Mouse (Mus musculus) ES-E14 (cell line): ENCODE data around the gene Psd. TPM values are rescaled to one million over a fixed set of nuclear protein-coding genes. Genes with fewer than 3 reads are reported as not detected.
A peak's percentile ranks its signal among the peaks of the same experiment; 100 is the strongest.

Experiments used
- DNase-seq: peaks from one replicate; pipeline ENCODE4 v3.0.0-alpha.2; 2013; ENCODE audit warnings: low read depth, low spot score
- H3K27ac ChIP-seq: 2 replicates; pipeline ENCODE4 v1.5.1; 2012; ENCODE audit warnings: low read depth, mild to moderate bottlenecking, low read length, moderate library complexity, mixed read lengths; ENCODE audit not compliant: poor library complexity, insufficient read depth, severe bottlenecking
- H3K36me3 ChIP-seq: 2 replicates; pipeline ENCODE4 v1.6.1; 2012; ENCODE audit warnings: mild to moderate bottlenecking, low read length, moderate library complexity, mixed read lengths; ENCODE audit not compliant: control insufficient read depth, poor library complexity, insufficient read depth, severe bottlenecking
- H3K4me1 ChIP-seq, 2 experiments: fragments of 150-350 bp in 1 of 2; sonication (generic) in 1 of 2; 2 replicates each; pipeline ENCODE4 v1.6.1; 2012; ENCODE audit warnings: low read length in 2 of 2, mild to moderate bottlenecking in 1 of 2, mixed read lengths in 1 of 2; ENCODE audit not compliant: control insufficient read depth in 2 of 2, insufficient read depth in 2 of 2, poor library complexity in 1 of 2
- H3K4me3 ChIP-seq, 2 experiments: fragments of 150-350 bp in 1 of 2; sonication (generic) in 1 of 2; 2 replicates each; pipeline ENCODE4 v1.5.1; 2012; ENCODE audit warnings: low read length in 2 of 2, low read depth in 1 of 2, mild to moderate bottlenecking in 1 of 2, mixed read lengths in 1 of 2; ENCODE audit not compliant: insufficient read depth in 1 of 2, poor library complexity in 1 of 2, severe bottlenecking in 1 of 2
- H3K9ac ChIP-seq: 2 replicates; pipeline ENCODE4 v1.6.1; 2012; ENCODE audit warnings: low read depth, mild to moderate bottlenecking, low read length, mixed read lengths; ENCODE audit not compliant: poor library complexity, insufficient read depth, severe bottlenecking
- H3K9me3 ChIP-seq: fragments of 150-350 bp; sonication (generic); 2 replicates; pipeline ENCODE4 v1.6.1; 2012; ENCODE audit warnings: low read depth, mild to moderate bottlenecking, low read length; ENCODE audit not compliant: control insufficient read depth, insufficient read depth
- CHD2 ChIP-seq: IDR thresholded peaks from 2 replicates; pipeline ENCODE4 v1.6.1; 2014; ENCODE audit warnings: mild to moderate bottlenecking, low read depth, low read length, inconsistent platforms
- HCFC1 ChIP-seq: IDR thresholded peaks from 2 replicates; pipeline ENCODE4 v1.6.1; 2012; ENCODE audit warnings: low read length, inconsistent platforms, borderline replicate concordance; ENCODE audit not compliant: insufficient read depth
- MAFK ChIP-seq: IDR thresholded peaks from 2 replicates; pipeline ENCODE4 v1.6.1; 2014; ENCODE audit warnings: mild to moderate bottlenecking, low read depth, low read length, inconsistent platforms; ENCODE audit not compliant: insufficient read depth
- ZC3H11A ChIP-seq: IDR thresholded peaks from 2 replicates; pipeline ENCODE4 v1.6.1; 2012; ENCODE audit warnings: low read depth, mild to moderate bottlenecking, inconsistent platforms, low read length, borderline replicate concordance
- ZNF384 ChIP-seq: IDR thresholded peaks from 2 replicates; pipeline ENCODE4 v1.6.1; 2012; ENCODE audit warnings: low read depth, low read length, inconsistent platforms
- in situ Hi-C, 2 experiments: fragments of 600-800 bp; cut with MboI; formaldehyde crosslinking; loops; one replicate each; pipeline ENCODE4 v1.15.1; 2025; ENCODE audit warnings: low sequenced_read_pairs in 2 of 2, inconsistent platforms in 1 of 2; ENCODE audit not compliant: unreplicated experiment in 2 of 2
- total RNA-seq: library from RNA; depleted of rRNA; stranded (reverse); fragments of 300-350 nt; gene quantifications from 2 replicates; pipeline ENCODE4 v1.2.3, GENCODE M21; 2012

The Psd gene
- total RNA-seq, 1 experiment = 2.4 TPM

DNA sequence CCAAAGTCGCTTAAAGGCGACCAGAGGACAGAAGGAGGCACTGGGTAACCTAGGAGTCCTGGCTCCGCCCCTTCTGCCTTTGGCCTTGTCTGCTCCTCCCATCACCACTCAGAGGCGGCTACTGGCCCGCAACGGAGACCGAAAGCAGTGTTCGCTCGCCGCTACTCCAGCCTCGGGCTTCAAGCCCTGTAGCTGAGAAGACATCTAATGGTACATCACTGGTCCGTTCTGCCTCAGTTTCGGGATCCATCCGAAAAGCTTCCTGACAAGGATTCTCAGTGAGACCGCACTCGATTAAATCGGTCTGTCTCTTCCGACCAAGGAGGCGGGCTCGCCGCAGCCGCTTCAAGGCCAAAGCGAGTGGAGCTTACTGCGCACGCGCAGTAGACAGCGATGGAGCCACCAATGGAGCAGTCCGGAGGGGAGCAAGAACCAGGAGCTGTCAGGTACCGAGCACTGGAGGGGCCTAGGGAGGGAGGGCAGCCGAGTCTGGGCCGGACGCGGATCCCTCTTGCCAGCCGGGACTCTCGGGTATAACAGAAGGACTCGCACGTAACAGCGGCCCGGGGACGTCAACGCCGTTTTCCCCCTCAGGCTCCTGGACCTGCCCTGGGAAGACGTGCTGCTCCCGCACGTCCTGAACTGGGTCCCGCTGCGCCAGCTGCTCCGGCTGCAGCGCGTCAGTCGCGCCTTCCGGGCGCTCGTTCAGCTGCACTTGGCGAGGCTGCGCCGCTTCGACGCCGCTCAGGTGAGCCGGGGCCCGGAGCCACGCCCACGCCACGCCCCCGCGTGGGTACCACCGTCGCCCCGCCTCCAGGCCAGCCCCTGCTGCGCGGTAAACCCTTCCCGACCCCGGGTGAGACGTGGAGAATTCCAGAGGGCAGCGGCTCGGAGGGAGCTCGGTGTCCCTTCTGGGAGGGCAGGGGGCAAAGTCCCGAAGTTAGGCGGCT, 1.4 kb upstream of the Psd start, which contains the start of gene Fbxl15:
Gene Fbxl15 (plus strand): TSS at position 104 of the 950 bp plus-strand sequence.
- DNase-seq = peak; percentile 94
- peak within 1 kb of the TSS; percentile 86 for H3K9ac ChIP-seq
- H3K27ac ChIP-seq = no peak within 1 kb of the TSS
- peak within 1 kb of the TSS; percentile 87 to 99 for H3K4me3 ChIP-seq
- H3K36me3 ChIP-seq = peaks cover 12% of the 10 kb centered on the region; the same call in 1 of the 2 replicates
- H3K4me1 ChIP-seq = peaks cover 3 to 8% of the 10 kb centered on the region in 2 experiments; a peak in 2 of 4 replicates
- no peaks in the 10 kb centered on the region for H3K9me3 ChIP-seq
- TF ChIP-seq ZNF384 (no peak), HCFC1 (peak; percentile 82)
- in situ Hi-C loops = no loop called here

DNA sequence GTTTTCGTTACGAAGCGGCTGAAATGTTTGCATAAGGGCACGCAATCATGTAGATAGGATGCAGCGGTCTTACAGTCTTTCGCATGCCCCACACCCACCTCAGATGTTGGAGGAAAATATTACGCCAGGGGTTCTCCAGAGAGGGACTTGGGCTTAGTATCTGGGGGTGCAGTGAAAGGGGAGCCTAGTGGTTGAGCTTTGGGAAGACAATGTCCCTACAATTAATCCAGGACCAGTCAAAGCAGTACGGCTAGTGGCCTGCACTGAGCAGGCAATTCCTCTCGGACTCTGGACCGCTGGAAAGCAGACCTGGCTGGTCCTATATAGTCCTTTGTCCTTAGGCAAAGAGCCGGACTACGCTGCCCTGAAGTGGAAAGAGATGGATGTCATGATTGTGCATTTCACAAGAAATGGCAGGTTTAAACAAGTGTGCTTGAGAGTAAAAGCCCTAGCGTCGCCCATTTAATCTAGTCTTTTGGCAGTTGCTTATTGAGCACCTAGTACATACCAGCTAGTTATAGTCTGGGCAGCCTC, 642 bp upstream of the Psd start:
- peaks cover 3 to 8% of the 10 kb centered on the region in 2 experiments; a peak in 2 of 4 replicates for H3K4me1 ChIP-seq
- H3K27ac ChIP-seq = no peak overlapping the region
- peak overlapping the region; percentile 87 to 99 for H3K4me3 ChIP-seq
- no peaks in the 10 kb centered on the region for H3K9me3 ChIP-seq
- no peak overlapping the region for H3K9ac ChIP-seq
- peaks cover 12% of the 10 kb centered on the region; the same call in 1 of the 2 replicates for H3K36me3 ChIP-seq
- in situ Hi-C loops = no loop called here
- no peak for DNase-seq
- TF ChIP-seq HCFC1 = no peak
- TF ChIP-seq MAFK = no peak
- TF ChIP-seq ZNF384 = no peak
- TF ChIP-seq ZC3H11A = no peak
- no peak for TF ChIP-seq CHD2

GRCm38 (mm10) chr19:46326019-46326755, 769 bp downstream of the Psd start:
- H3K9ac ChIP-seq = no peak overlapping the region
- H3K36me3 ChIP-seq = peaks cover 6% of the 10 kb centered on the region; the same call in 1 of the 2 replicates
- peaks cover 3 to 8% of the 10 kb centered on the region in 2 experiments; a peak in 2 of 4 replicates for H3K4me1 ChIP-seq
- H3K9me3 ChIP-seq = no peaks in the 10 kb centered on the region
- peak overlapping the region; percentile 45 to 67; a peak in 3 of 4 replicates for H3K4me3 ChIP-seq
- in situ Hi-C loops = no loop called here
- H3K27ac ChIP-seq = no peak overlapping the region; the same call in 1 of the 2 replicates
- DNase-seq = no peak
- TF ChIP-seq ZNF384 (no peak), CHD2 (no peak), HCFC1 (no peak), ZC3H11A (no peak), MAFK (no peak)

DNA sequence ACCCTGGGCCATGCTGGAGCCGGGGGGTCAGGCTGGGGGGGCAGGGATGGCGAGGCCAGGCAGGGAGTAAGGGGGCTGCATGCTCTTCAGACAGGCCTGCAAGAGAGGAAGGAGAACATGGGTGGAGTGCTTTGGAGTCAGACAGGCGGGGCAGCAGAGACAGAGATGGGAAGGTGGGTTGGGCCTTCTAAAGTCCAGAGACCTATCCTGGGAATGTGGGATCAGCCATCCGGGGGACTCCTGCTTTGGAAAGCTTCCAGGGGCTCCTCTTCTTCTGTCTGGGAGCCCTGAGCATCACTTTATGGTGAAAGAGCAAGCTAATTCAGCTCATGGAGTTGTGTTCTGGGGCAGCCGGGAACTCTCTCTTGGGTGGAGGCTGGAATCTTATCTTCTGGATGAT, 2.0 kb downstream of the Psd start:
- no peaks in the 10 kb centered on the region for H3K36me3 ChIP-seq
- no peak for DNase-seq
- no peak for TF ChIP-seq HCFC1
- no peak for TF ChIP-seq CHD2
- TF ChIP-seq MAFK = no peak
- TF ChIP-seq ZNF384 = no peak
- no peak for TF ChIP-seq ZC3H11A
- no peak overlapping the region for H3K9ac ChIP-seq
- H3K4me1 ChIP-seq = peaks cover 3 to 8% of the 10 kb centered on the region in 2 experiments; a peak in 2 of 4 replicates
- H3K9me3 ChIP-seq = no peaks in the 10 kb centered on the region
- H3K27ac ChIP-seq = no peak overlapping the region
- no peak overlapping the region for H3K4me3 ChIP-seq
- in situ Hi-C loops = no loop called here
